Mouse (Mus musculus): ENCODE measurements around the gene Mapre1. TPM values are rescaled to one million over a fixed set of nuclear protein-coding genes. Genes with fewer than 3 reads are reported as not detected.

The Mapre1 gene
- polyA plus RNA-seq, 1 experiment, result 14.6 TPM

GRCm38 (mm10) chr2:153734033-153734432, 7.0 kb upstream of the Mapre1 start:
- Histone ChIP-seq H3K4me3 (ENCODE audit: control insufficient read depth, insufficient read depth, low read length) (no peak overlapping the region), H3K27ac (ENCODE audit: control insufficient read depth, insufficient read depth, low read length) (no peak overlapping the region), H3K36me3 (ENCODE audit: control insufficient read depth, insufficient read depth, low read length) (no peaks in the 10 kb centered on the region), H3K4me1 (replicated peaks; ENCODE audit: control insufficient read depth, insufficient read depth, low read length) (peaks cover 14% of the 10 kb centered on the region), H3K27me3 (ENCODE audit: control insufficient read depth, insufficient read depth, low read length) (no peaks in the 10 kb centered on the region)
- 32% methylated on average over 4 of the region's 4 CpGs for WGBS
- TF ChIP-seq CTCF (IDR thresholded peaks at IDR 0.05; ENCODE audit: borderline replicate concordance, control insufficient read depth, extremely low read depth, insufficient read depth, low read length, poor library complexity) (no peak), POLR2A (IDR thresholded peaks at IDR 0.05; ENCODE audit: control insufficient read depth, extremely low read depth, insufficient read depth, low read length, poor library complexity) (no peak)
- DNase-seq, result no peak

GRCm38 (mm10) chr2:153741437-153742065, 477 bp downstream of the Mapre1 start:
- DNase-seq, result no peak
- under 1% methylated on average over 56 of the region's 56 CpGs for WGBS
- TF ChIP-seq POLR2A (IDR thresholded peaks at IDR 0.05; ENCODE audit: control insufficient read depth, extremely low read depth, insufficient read depth, low read length, poor library complexity) (no peak), CTCF (IDR thresholded peaks at IDR 0.05; ENCODE audit: borderline replicate concordance, control insufficient read depth, extremely low read depth, insufficient read depth, low read length, poor library complexity) (0 out of 2 replicates have a peak, but pooled peaks have one; percentile 12)
- Histone ChIP-seq H3K36me3 (ENCODE audit: control insufficient read depth, insufficient read depth, low read length) (peaks cover under 1% of the 10 kb centered on the region; the same call in 1 of the 2 replicates), H3K4me1 (replicated peaks; ENCODE audit: control insufficient read depth, insufficient read depth, low read length) (peaks cover 7% of the 10 kb centered on the region; the same call in 1 of the 2 replicates), H3K27me3 (ENCODE audit: control insufficient read depth, insufficient read depth, low read length) (no peaks in the 10 kb centered on the region), H3K27ac (ENCODE audit: control insufficient read depth, insufficient read depth, low read length) (peak overlapping the region; percentile 30; the same call in 1 of the 2 replicates), H3K4me3 (ENCODE audit: control insufficient read depth, insufficient read depth, low read length) (peak overlapping the region; percentile 65)

- H3K4me1 ChIP-seq (replicated peaks; ENCODE audit: control insufficient read depth, insufficient read depth, low read length), result peaks cover 2% of the 10 kb centered on the region; the same call in 1 of the 2 replicates
Observed at GRCm38 (mm10) chr2:153747994-153748393, 6.9 kb downstream of the Mapre1 start.

GRCm38 (mm10) chr2:153750363-153750762, 9.3 kb downstream of the Mapre1 start:
- H3K4me3 ChIP-seq (ENCODE audit: control insufficient read depth, insufficient read depth, low read length), result no peak overlapping the region
- no peaks in the 10 kb centered on the region for H3K27me3 ChIP-seq (ENCODE audit: control insufficient read depth, insufficient read depth, low read length)
- TF ChIP-seq POLR2A (IDR thresholded peaks at IDR 0.05; ENCODE audit: control insufficient read depth, extremely low read depth, insufficient read depth, low read length, poor library complexity) (no peak), CTCF (IDR thresholded peaks at IDR 0.05; ENCODE audit: borderline replicate concordance, control insufficient read depth, extremely low read depth, insufficient read depth, low read length, poor library complexity) (no peak)
- no peak for DNase-seq
- H3K36me3 ChIP-seq (ENCODE audit: control insufficient read depth, insufficient read depth, low read length), result peaks cover 7% of the 10 kb centered on the region; the same call in 1 of the 2 replicates
- H3K4me1 ChIP-seq (replicated peaks; ENCODE audit: control insufficient read depth, insufficient read depth, low read length), result no peaks in the 10 kb centered on the region
- 96% methylated on average over 2 of the region's 2 CpGs for WGBS
- no peak overlapping the region for H3K27ac ChIP-seq (ENCODE audit: control insufficient read depth, insufficient read depth, low read length)

More at GRCm38 (mm10) chr2:153747994-153748393, 6.9 kb downstream of the Mapre1 start:
- no peak for DNase-seq
- no peak overlapping the region for H3K27ac ChIP-seq (ENCODE audit: control insufficient read depth, insufficient read depth, low read length)
- no peaks in the 10 kb centered on the region for H3K27me3 ChIP-seq (ENCODE audit: control insufficient read depth, insufficient read depth, low read length)
- peaks cover 7% of the 10 kb centered on the region; the same call in 1 of the 2 replicates for H3K36me3 ChIP-seq (ENCODE audit: control insufficient read depth, insufficient read depth, low read length)
- H3K4me3 ChIP-seq (ENCODE audit: control insufficient read depth, insufficient read depth, low read length), result no peak overlapping the region
- TF ChIP-seq POLR2A (IDR thresholded peaks at IDR 0.05; ENCODE audit: control insufficient read depth, extremely low read depth, insufficient read depth, low read length, poor library complexity), result no peak
- TF ChIP-seq CTCF (IDR thresholded peaks at IDR 0.05; ENCODE audit: borderline replicate concordance, control insufficient read depth, extremely low read depth, insufficient read depth, low read length, poor library complexity), result no peak

GRCm38 (mm10) chr2:153762121-153762520, 21.0 kb downstream of the Mapre1 start:
- Histone ChIP-seq H3K4me1 (replicated peaks; ENCODE audit: control insufficient read depth, insufficient read depth, low read length) (peaks cover 2% of the 10 kb centered on the region), H3K27ac (ENCODE audit: control insufficient read depth, insufficient read depth, low read length) (no peak overlapping the region), H3K36me3 (ENCODE audit: control insufficient read depth, insufficient read depth, low read length) (peaks cover 93% of the 10 kb centered on the region), H3K4me3 (ENCODE audit: control insufficient read depth, insufficient read depth, low read length) (no peak overlapping the region), H3K27me3 (ENCODE audit: control insufficient read depth, insufficient read depth, low read length) (no peaks in the 10 kb centered on the region)
- WGBS, result 95% methylated on average over 5 of the region's 5 CpGs
- TF ChIP-seq POLR2A (IDR thresholded peaks at IDR 0.05; ENCODE audit: control insufficient read depth, extremely low read depth, insufficient read depth, low read length, poor library complexity), result no peak
- TF ChIP-seq CTCF (IDR thresholded peaks at IDR 0.05; ENCODE audit: borderline replicate concordance, control insufficient read depth, extremely low read depth, insufficient read depth, low read length, poor library complexity), result no peak
- DNase-seq, result no peak

- 96% methylated on average over 6 of the region's 6 CpGs for WGBS
- H3K4me3 ChIP-seq (ENCODE audit: control insufficient read depth, insufficient read depth, low read length), result no peak overlapping the region
- TF ChIP-seq POLR2A (IDR thresholded peaks at IDR 0.05; ENCODE audit: control insufficient read depth, extremely low read depth, insufficient read depth, low read length, poor library complexity) (no peak), CTCF (IDR thresholded peaks at IDR 0.05; ENCODE audit: borderline replicate concordance, control insufficient read depth, extremely low read depth, insufficient read depth, low read length, poor library complexity) (no peak)
Observed at GRCm38 (mm10) chr2:153767484-153767883, 26.4 kb downstream of the Mapre1 start.

More at GRCm38 (mm10) chr2:153767484-153767883, 26.4 kb downstream of the Mapre1 start:
- no peaks in the 10 kb centered on the region for H3K27me3 ChIP-seq (ENCODE audit: control insufficient read depth, insufficient read depth, low read length)
- H3K36me3 ChIP-seq (ENCODE audit: control insufficient read depth, insufficient read depth, low read length), result peaks cover 56% of the 10 kb centered on the region
- H3K4me1 ChIP-seq (replicated peaks; ENCODE audit: control insufficient read depth, insufficient read depth, low read length), result no peaks in the 10 kb centered on the region
- DNase-seq, result no peak
- no peak overlapping the region for H3K27ac ChIP-seq (ENCODE audit: control insufficient read depth, insufficient read depth, low read length)
